Mouse (Mus musculus): ENCODE data around the gene Kcnh1. TPM values are rescaled to one million over a fixed set of nuclear protein-coding genes. Genes with fewer than 3 reads are reported as not detected.

Gene Kcnh1
- polyA plus RNA-seq, 1 experiment from 2014 or later = 0.88 TPM

DNA sequence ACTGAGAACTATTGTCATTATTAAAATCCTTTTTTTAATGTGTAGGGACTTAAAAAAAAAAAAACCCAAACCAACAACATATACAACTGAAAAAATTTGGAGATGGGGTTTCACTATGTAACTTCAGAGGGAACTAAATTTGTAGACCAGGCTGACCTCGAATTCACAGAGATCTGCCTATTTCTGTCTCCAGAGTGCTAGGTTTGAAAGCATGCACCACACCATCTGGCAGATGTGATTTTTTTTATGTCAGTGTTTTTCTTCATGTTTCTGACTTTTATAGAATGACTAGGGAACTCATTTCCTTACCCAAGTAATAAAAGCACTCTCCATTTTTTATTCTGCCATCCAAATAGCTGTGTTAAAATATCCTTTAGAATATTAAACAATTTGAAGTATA, 42.1 kb downstream of the Kcnh1 start:
- no peak overlapping the region for H3K4me2 ChIP-seq (ENCODE audit: low read length)
- ATAC-seq (no peak), DNase-seq (ENCODE audit: low spot score) (no peak)
- H3K9ac ChIP-seq (ENCODE audit: low read length) = no peak overlapping the region
- H3K27me3 ChIP-seq (replicated peaks; ENCODE audit: control insufficient read depth, insufficient read depth, low read length) = no peaks in the 10 kb centered on the region
- 54% methylated on average over 1 of the region's 1 CpGs for WGBS
- no peak overlapping the region for H3K4me3 ChIP-seq (ENCODE audit: low read depth, low read length)
- H3K27ac ChIP-seq (ENCODE audit: low read depth, low read length) = no peak overlapping the region
- H3K9me3 ChIP-seq (replicated peaks; ENCODE audit: control insufficient read depth, low read length) = no peaks in the 10 kb centered on the region
- H3K4me1 ChIP-seq (ENCODE audit: control insufficient read depth, insufficient read depth, low read length) = no peaks in the 10 kb centered on the region
- H3K36me3 ChIP-seq (ENCODE audit: control insufficient read depth, insufficient read depth, low read length) = no peaks in the 10 kb centered on the region

DNA sequence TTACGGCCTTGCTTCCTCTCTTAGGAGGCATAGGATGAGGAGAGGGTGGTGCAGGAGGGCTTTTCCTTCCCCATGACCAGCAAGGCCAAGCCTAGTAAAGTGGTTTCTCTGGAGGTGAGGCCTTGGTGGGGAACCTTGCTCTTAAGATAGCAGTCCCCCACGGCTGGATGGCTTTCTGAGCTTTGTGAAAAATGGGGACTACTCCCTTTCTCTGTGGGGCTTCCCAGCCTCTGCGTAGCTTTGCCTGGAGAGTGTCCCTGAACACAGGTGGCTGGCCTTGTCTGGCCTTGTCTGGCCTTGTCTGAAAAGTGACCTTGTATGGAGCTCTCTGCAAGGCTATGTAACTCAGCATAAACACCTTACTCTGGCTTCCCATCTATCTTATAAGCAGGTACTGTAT, 56.3 kb downstream of the Kcnh1 start:
- H3K36me3 ChIP-seq (ENCODE audit: control insufficient read depth, insufficient read depth, low read length) = no peaks in the 10 kb centered on the region
- DNase-seq (ENCODE audit: low spot score) = no peak
- no peak overlapping the region for H3K9ac ChIP-seq (ENCODE audit: low read length)
- H3K27ac ChIP-seq (ENCODE audit: low read depth, low read length) = no peak overlapping the region
- no peak for ATAC-seq
- H3K4me3 ChIP-seq (ENCODE audit: low read depth, low read length) = no peak overlapping the region
- 73% methylated on average over 3 of the region's 3 CpGs for WGBS
- H3K4me2 ChIP-seq (ENCODE audit: low read length) = no peak overlapping the region
- no peaks in the 10 kb centered on the region for H3K4me1 ChIP-seq (ENCODE audit: control insufficient read depth, insufficient read depth, low read length)
- H3K9me3 ChIP-seq (replicated peaks; ENCODE audit: control insufficient read depth, low read length) = no peaks in the 10 kb centered on the region
- no peaks in the 10 kb centered on the region for H3K27me3 ChIP-seq (replicated peaks; ENCODE audit: control insufficient read depth, insufficient read depth, low read length)

DNA sequence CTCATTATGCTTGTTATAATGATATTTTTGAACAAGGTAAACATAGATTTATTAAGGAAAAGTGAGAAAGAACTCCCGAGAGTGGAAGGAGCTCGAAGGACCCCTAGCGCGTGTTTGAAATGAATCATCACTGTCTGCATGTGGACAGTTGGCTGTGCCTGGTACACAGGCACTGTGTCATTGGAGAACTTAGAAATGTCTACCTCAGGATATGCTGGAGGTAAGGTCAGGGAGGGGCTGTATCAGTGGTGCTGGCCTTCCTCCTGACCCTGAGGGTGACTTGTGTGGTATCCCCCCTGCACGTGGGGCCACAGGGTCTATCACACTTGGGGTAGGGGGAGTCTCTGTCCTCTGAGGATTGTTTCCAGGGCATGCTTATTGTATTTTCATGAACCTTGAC, 68.6 kb downstream of the Kcnh1 start:
- no peak overlapping the region for H3K4me2 ChIP-seq (ENCODE audit: low read length)
- no peak overlapping the region for H3K4me3 ChIP-seq (ENCODE audit: low read depth, low read length)
- no peak for ATAC-seq
- H3K9ac ChIP-seq (ENCODE audit: low read length) = no peak overlapping the region
- no peaks in the 10 kb centered on the region for H3K4me1 ChIP-seq (ENCODE audit: control insufficient read depth, insufficient read depth, low read length)
- DNase-seq (ENCODE audit: low spot score) = no peak
- no peaks in the 10 kb centered on the region for H3K36me3 ChIP-seq (ENCODE audit: control insufficient read depth, insufficient read depth, low read length)
- WGBS = 90% methylated on average over 5 of the region's 5 CpGs
- H3K27ac ChIP-seq (ENCODE audit: low read depth, low read length) = no peak overlapping the region
- H3K9me3 ChIP-seq (replicated peaks; ENCODE audit: control insufficient read depth, low read length) = no peaks in the 10 kb centered on the region
- H3K27me3 ChIP-seq (replicated peaks; ENCODE audit: control insufficient read depth, insufficient read depth, low read length) = no peaks in the 10 kb centered on the region

DNA sequence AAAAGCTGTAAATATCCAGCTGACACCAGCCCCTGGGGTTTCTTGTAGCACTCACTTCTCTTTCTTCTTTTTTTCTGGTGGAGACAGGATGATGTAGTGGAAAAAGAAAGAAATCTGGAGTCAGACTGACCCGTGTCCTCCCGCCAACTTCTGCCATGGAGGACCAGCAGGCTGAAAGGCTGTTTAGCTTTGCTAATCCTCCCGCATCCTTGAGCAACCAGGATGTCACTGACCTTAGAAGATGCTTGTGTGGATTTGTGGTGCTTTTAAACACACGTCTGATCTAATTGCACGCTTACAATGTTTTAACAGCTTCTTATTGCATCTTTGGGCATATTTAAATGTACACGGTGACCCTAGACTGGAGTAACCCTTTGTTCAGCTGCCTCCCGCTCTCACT, 69.0 kb downstream of the Kcnh1 start:
- Histone ChIP-seq H3K4me3 (ENCODE audit: low read depth, low read length) (no peak overlapping the region), H3K4me2 (ENCODE audit: low read length) (no peak overlapping the region), H3K27me3 (replicated peaks; ENCODE audit: control insufficient read depth, insufficient read depth, low read length) (no peaks in the 10 kb centered on the region), H3K4me1 (ENCODE audit: control insufficient read depth, insufficient read depth, low read length) (no peaks in the 10 kb centered on the region), H3K9ac (ENCODE audit: low read length) (no peak overlapping the region), H3K27ac (ENCODE audit: low read depth, low read length) (no peak overlapping the region), H3K36me3 (ENCODE audit: control insufficient read depth, insufficient read depth, low read length) (no peaks in the 10 kb centered on the region), H3K9me3 (replicated peaks; ENCODE audit: control insufficient read depth, low read length) (no peaks in the 10 kb centered on the region)
- ATAC-seq = no peak
- WGBS = 85% methylated on average over 7 of the region's 7 CpGs
- DNase-seq (ENCODE audit: low spot score) = no peak

DNA sequence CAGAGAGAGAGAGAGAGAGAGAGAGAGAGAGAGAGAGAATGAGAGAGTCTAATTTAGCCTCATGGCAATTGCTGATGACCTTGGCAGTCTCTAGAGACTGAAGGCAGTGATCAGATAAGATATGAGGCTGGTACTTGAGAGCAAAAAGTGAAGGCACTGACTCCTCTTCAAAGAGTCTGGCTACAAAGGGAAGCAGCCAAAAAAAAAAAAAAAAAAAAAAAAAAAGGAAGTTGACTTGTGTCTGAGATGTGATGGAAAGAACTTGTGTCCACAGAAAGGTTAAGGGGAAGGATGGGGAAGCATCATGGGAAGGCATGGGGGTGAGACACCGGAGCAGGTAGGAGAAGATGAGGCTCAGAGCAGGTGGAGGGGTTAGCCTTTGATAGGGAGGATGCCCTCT, 75.1 kb downstream of the Kcnh1 start:
- Histone ChIP-seq H3K27me3 (replicated peaks; ENCODE audit: control insufficient read depth, insufficient read depth, low read length) (no peaks in the 10 kb centered on the region), H3K27ac (ENCODE audit: low read depth, low read length) (no peak overlapping the region), H3K4me1 (ENCODE audit: control insufficient read depth, insufficient read depth, low read length) (no peaks in the 10 kb centered on the region), H3K4me3 (ENCODE audit: low read depth, low read length) (no peak overlapping the region), H3K36me3 (ENCODE audit: control insufficient read depth, insufficient read depth, low read length) (no peaks in the 10 kb centered on the region), H3K9ac (ENCODE audit: low read length) (no peak overlapping the region), H3K4me2 (ENCODE audit: low read length) (no peak overlapping the region), H3K9me3 (replicated peaks; ENCODE audit: control insufficient read depth, low read length) (no peaks in the 10 kb centered on the region)
- no peak for DNase-seq (ENCODE audit: low spot score)
- WGBS = 71% methylated on average over 1 of the region's 1 CpGs
- no peak for ATAC-seq

DNA sequence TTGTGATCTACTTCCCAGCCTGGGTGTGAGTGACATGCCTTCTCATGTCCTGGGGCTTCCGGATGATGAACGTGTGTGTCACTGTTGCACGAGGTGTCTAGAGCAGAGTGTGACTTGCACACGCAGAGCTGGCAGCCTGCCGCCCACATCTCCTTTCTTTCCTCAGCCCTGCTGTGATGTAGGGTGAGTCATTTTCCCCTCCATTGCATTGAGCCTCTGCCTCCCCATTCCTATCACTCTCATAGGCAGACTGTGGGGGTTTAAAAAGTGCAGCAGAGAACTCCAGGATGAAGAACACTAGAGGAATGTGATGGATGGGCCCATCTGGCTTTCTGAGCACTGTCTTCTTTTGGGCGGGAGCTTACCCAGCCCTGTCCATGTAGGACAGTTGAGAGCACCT, 76.4 kb downstream of the Kcnh1 start:
- H3K9ac ChIP-seq (ENCODE audit: low read length) = no peak overlapping the region
- no peaks in the 10 kb centered on the region for H3K36me3 ChIP-seq (ENCODE audit: control insufficient read depth, insufficient read depth, low read length)
- H3K27ac ChIP-seq (ENCODE audit: low read depth, low read length) = no peak overlapping the region
- WGBS = 94% methylated on average over 6 of the region's 6 CpGs
- H3K27me3 ChIP-seq (replicated peaks; ENCODE audit: control insufficient read depth, insufficient read depth, low read length) = no peaks in the 10 kb centered on the region
- no peak overlapping the region for H3K4me2 ChIP-seq (ENCODE audit: low read length)
- H3K9me3 ChIP-seq (replicated peaks; ENCODE audit: control insufficient read depth, low read length) = no peaks in the 10 kb centered on the region
- H3K4me3 ChIP-seq (ENCODE audit: low read depth, low read length) = no peak overlapping the region
- no peaks in the 10 kb centered on the region for H3K4me1 ChIP-seq (ENCODE audit: control insufficient read depth, insufficient read depth, low read length)
- ATAC-seq = no peak
- no peak for DNase-seq (ENCODE audit: low spot score)

DNA sequence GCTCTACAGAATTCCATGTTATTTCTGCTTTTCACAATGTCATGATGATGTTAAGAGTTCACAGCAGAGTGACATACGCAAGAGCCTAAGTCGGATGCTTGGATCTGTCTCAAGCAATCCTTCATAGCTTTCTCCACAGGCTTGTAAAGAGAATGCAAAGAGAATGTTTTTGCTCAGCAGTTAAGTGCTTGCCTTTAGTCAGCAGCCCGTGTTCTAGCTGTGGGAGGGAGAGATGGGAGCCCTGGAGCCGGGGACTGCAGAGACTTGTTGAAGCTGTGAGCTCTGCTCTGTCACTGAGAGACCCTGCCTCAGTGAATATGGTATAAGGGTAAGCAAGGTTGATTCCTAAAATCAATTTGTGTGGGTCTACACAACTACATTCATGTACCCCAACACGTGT, 78.3 kb downstream of the Kcnh1 start:
- Histone ChIP-seq H3K9me3 (replicated peaks; ENCODE audit: control insufficient read depth, low read length) (no peaks in the 10 kb centered on the region), H3K36me3 (ENCODE audit: control insufficient read depth, insufficient read depth, low read length) (no peaks in the 10 kb centered on the region)
- WGBS = 81% methylated on average over 5 of the region's 5 CpGs

DNA sequence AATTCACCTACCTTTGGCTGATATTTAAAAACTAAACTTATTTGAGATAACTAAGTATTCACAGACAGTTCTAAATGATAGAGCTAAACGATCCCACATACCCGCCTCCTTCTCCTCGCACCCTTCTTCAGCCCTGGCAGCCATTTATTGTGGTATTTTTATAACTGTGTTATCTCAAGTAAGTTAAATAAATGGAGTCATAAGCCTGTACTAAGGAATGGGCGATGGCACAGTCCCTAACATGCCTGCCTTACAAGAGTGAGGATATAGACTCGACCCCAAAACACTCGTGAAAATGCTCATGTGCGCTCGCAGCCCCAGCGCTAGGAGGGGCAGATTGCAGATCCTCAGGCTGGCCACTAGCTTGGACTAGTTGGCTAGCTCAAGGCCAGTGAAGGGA, 79.3 kb downstream of the Kcnh1 start:
- 89% methylated on average over 9 of the region's 9 CpGs for WGBS
- no peak overlapping the region for H3K4me2 ChIP-seq (ENCODE audit: low read length)

More for the DNA sequence above, 78.3 kb downstream of the Kcnh1 start:
- Histone ChIP-seq H3K4me2 (ENCODE audit: low read length) (no peak overlapping the region), H3K27ac (ENCODE audit: low read depth, low read length) (no peak overlapping the region), H3K27me3 (replicated peaks; ENCODE audit: control insufficient read depth, insufficient read depth, low read length) (no peaks in the 10 kb centered on the region), H3K4me3 (ENCODE audit: low read depth, low read length) (no peak overlapping the region), H3K4me1 (ENCODE audit: control insufficient read depth, insufficient read depth, low read length) (no peaks in the 10 kb centered on the region), H3K9ac (ENCODE audit: low read length) (no peak overlapping the region)
- no peak for ATAC-seq
- no peak for DNase-seq (ENCODE audit: low spot score)

DNA sequence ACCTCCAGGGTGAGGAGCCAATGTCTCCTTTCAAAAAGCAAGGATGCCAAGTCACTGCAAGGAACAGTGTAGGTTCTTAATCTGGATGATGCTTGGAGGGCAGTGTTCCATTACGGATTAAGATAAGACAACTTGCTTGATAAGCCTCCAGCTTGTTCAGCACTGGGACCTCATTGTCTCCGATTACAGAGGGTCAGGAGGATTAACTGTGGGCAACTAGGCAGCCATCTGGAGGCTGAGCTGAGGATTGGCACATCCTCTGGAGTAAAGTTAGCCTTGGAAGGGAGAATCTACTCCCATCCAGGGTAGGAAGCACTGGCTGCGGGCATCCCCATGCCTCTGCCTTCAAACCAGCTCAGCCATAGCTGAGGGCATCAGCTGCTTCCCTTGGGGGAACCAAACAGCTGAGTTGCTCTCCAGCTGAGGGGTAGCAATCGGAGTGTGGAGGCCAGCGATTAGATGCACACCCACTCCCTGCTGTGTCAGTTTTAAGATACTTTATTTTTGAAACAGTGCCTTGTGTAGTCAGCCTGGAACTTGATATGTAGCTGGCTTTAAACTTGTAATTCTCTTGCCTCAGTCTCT, 87.3 kb downstream of the Kcnh1 start:
- Histone ChIP-seq H3K27me3 (replicated peaks; ENCODE audit: control insufficient read depth, insufficient read depth, low read length) (no peaks in the 10 kb centered on the region), H3K4me3 (ENCODE audit: low read depth, low read length) (no peak overlapping the region), H3K27ac (ENCODE audit: low read depth, low read length) (no peak overlapping the region), H3K9me3 (replicated peaks; ENCODE audit: control insufficient read depth, low read length) (no peaks in the 10 kb centered on the region), H3K4me1 (ENCODE audit: control insufficient read depth, insufficient read depth, low read length) (no peaks in the 10 kb centered on the region), H3K9ac (ENCODE audit: low read length) (no peak overlapping the region), H3K4me2 (ENCODE audit: low read length) (no peak overlapping the region), H3K36me3 (ENCODE audit: control insufficient read depth, insufficient read depth, low read length) (no peaks in the 10 kb centered on the region)
- DNase-seq (ENCODE audit: low spot score) (no peak), ATAC-seq (no peak)
- WGBS = 48% methylated on average over 5 of the region's 5 CpGs

More for the DNA sequence above, 79.3 kb downstream of the Kcnh1 start:
- Histone ChIP-seq H3K9ac (ENCODE audit: low read length) (no peak overlapping the region), H3K36me3 (ENCODE audit: control insufficient read depth, insufficient read depth, low read length) (no peaks in the 10 kb centered on the region), H3K27ac (ENCODE audit: low read depth, low read length) (no peak overlapping the region), H3K9me3 (replicated peaks; ENCODE audit: control insufficient read depth, low read length) (no peaks in the 10 kb centered on the region), H3K4me3 (ENCODE audit: low read depth, low read length) (no peak overlapping the region), H3K4me1 (ENCODE audit: control insufficient read depth, insufficient read depth, low read length) (no peaks in the 10 kb centered on the region), H3K27me3 (replicated peaks; ENCODE audit: control insufficient read depth, insufficient read depth, low read length) (no peaks in the 10 kb centered on the region)
- DNase-seq (ENCODE audit: low spot score) = no peak
- no peak for ATAC-seq

All from forebrain, embryonic 14.5 days (tissue).